Mouse (Mus musculus): ENCODE measurements at regions not wholly inside any gene's neighbourhood (a gene's known extent, or its start where the extent isn't known, plus 50 kb on each side); places are given as distances from the start of the nearest gene placed in this dataset.
"Not testable (repeated sequence)": the region's sequence is repeated elsewhere in the genome, so short reads cannot be mapped to it uniquely, and the experiment has no call there.

DNA sequence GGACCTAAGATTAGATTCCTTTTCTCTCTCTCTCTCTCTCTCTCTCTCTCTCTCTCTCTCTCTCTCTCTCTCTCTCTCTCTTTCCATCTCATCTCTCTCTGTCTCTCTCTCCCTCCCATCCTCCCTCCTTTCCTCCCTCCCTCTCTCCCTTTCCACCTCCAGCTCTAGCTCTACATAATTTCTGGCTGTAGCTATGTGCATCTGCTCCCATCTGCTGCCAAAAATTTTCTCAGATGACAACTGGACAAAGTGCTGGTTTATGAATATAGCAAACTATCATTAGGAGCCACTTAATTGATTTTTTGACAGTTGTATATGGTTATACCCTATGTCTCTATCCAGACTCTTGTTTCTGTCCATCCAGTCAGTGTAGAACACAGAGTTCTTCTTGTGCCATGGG, 237.1 kb downstream of the Tpbg start:
- no peak for ATAC-seq (ENCODE audit: insufficient number of reproducible peaks, low FRiP score, low TSS enrichment)

- ATAC-seq (ENCODE audit: insufficient number of reproducible peaks, low FRiP score, low TSS enrichment) = no peak
Measured at GRCm38 (mm10) chr9:86081873-86082272, 239.7 kb downstream of the Tpbg start.

DNA sequence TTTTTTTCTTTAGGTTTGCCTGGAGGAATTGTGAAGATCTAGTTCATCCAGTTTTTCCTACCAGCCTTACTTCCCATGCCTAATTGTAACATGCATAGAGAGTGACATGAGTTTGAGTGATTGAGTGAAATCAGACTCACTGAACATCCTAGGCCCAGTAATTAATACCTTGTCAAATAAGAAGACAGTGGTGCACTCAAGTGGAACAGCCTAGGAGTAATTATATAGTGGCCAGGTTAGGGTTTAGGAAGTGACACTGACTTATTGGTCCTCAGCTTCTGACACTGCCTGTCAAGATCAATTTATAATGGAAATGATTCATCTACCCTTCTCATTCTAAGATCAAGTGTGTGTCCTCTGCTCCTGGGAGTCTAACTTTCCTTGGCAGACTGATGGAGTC, 250.8 kb downstream of the Tpbg start:
- ATAC-seq (ENCODE audit: insufficient number of reproducible peaks, low FRiP score, low TSS enrichment) = no peak

GRCm38 (mm10) chr9:86095460-86095859, 253.3 kb downstream of the Tpbg start:
- no peak for ATAC-seq (ENCODE audit: insufficient number of reproducible peaks, low FRiP score, low TSS enrichment)

GRCm38 (mm10) chr9:86096246-86096645, 254.1 kb downstream of the Tpbg start:
- ATAC-seq (ENCODE audit: insufficient number of reproducible peaks, low FRiP score, low TSS enrichment) = no peak

DNA sequence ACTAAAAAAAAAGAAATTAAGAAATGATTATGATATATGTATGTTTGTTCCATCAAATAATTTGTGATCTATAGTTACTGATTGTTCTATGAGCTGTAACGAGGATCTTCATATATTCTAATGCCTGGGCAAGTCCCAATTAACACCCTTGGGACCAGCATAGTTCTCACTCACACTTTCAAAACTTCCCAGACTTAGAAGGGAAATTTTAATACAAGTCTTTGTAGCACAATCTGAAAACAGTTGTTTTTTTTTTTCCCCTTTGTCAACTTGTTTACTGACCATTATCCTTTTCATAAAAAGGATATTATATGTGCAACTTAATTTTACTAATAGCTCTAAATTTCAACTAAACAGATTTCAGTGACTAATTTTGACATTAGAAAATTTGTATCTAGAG, 257.1 kb downstream of the Tpbg start:
- no peak for ATAC-seq (ENCODE audit: insufficient number of reproducible peaks, low FRiP score, low TSS enrichment)

DNA sequence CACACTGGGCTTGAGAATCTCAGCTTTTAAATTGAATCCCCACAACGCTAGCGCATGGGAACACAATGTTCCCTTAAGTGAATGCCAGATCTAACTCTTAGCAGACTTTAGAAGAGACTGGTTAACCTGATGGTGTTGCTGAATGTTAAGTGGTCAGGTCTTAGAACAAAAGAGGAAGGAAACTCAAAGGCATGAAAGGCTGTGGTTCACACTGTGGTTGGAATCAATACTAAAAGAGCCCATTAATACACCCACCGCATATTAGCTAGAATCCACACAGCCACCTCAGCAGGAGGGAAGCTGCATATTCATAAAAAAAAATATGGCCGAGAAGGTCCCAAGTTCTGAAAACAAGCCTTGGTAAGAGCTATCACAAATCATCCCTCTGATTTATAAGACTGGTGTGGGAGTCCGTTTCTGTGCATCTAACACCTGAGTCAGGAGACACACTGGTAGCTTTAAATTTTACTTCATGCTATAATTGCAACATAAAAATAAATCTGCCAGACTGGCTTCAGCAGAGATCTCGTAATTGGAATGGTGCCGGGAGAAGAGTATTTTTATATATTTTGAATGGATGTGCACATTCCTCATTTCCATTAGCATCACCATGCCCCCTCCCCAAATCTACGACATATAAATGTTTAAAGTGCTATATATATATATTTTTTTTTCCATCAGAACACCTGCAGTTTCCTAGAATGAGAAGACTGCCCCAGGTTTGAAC, 259.3 kb downstream of the Tpbg start:
- ATAC-seq (ENCODE audit: insufficient number of reproducible peaks, low FRiP score, low TSS enrichment) = no peak

DNA sequence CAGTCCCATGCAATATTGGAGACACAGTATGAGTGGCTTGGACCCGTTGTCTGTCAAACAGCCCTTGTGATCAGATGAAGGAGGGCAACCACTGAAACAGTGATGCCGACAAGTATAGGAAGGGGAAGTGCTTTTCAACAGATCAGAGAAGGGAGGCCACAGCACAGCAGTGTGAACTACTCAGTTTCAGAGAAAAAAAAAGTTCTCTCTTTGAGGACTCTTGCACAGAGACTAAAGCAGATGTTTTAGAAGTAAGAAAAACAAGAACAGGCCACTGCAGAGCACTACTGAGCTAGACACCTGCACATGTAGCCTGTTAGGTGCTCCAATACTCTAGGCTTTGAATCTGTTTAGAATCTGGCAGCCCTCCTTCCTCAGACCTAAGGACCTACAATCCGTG, 261.4 kb downstream of the Tpbg start:
- ATAC-seq (ENCODE audit: insufficient number of reproducible peaks, low FRiP score, low TSS enrichment) = no peak

- no peak for ATAC-seq (ENCODE audit: insufficient number of reproducible peaks, low FRiP score, low TSS enrichment)
Measured at GRCm38 (mm10) chr9:86104664-86105063, 262.5 kb downstream of the Tpbg start.

DNA sequence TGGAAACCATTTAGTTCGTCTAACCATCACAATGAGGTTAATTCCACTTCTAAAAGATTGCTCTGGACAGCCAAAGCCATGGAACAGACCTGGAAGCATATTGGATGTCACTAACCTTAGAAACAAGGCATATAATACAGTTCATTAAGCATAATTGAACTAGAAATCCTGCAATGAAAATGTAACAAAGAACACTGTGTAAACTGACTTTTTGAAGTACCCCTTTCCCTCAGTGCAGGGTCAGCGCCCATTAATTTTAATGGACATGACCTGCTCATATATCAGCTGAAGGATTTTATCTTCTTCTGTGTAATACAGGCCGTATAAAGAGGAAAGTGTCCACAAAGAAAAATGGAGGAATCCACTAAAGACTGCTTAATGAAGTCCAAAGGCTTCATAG, 263.7 kb downstream of the Tpbg start:
- ATAC-seq (ENCODE audit: insufficient number of reproducible peaks, low FRiP score, low TSS enrichment) = no peak

DNA sequence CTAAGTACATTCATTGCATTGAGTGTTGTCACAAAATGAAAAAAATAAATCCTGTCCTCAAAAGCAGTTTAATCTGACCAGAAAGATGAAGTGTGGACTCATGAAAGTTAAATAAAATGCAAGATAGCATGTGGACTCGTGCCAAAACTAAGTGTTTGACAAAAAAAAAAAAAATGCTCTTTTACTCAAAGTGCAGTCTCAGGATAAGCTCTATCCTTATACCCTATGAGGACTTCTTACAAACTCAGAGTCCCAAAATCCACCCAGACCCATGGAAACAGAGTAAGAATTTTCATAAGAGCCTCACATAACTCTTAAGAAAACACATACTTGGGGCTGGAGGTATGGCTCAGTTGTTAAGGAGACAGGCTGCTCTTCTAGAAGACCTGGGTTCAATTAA, 267.7 kb downstream of the Tpbg start:
- no peak for ATAC-seq (ENCODE audit: insufficient number of reproducible peaks, low FRiP score, low TSS enrichment)

GRCm38 (mm10) chr9:86119370-86119769, 277.2 kb downstream of the Tpbg start:
- ATAC-seq (ENCODE audit: insufficient number of reproducible peaks, low FRiP score, low TSS enrichment) = no peak

GRCm38 (mm10) chr9:86135617-86136016, 293.4 kb downstream of the Tpbg start:
- not testable (repeated sequence) for ATAC-seq (ENCODE audit: insufficient number of reproducible peaks, low FRiP score, low TSS enrichment)

DNA sequence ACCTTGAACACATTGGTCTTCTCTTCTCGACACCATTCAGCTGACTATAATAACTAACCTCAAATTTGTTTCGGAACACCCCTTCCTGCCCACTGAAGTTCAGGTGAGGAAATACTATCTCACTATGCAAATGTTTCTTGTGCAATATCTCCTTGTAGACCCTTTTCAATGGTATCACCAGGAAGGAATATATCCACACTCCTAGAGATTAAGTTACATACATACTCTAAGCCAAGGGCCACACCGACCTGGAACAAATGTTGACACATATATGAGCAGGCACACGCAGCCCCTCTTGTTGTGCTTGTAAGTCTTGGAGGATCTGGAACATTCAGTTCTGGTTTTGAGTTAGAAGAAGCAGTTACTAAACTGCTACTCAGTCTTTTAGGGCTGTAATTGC, 303.7 kb downstream of the Tpbg start:
- no peak for ATAC-seq (ENCODE audit: insufficient number of reproducible peaks, low FRiP score, low TSS enrichment)

DNA sequence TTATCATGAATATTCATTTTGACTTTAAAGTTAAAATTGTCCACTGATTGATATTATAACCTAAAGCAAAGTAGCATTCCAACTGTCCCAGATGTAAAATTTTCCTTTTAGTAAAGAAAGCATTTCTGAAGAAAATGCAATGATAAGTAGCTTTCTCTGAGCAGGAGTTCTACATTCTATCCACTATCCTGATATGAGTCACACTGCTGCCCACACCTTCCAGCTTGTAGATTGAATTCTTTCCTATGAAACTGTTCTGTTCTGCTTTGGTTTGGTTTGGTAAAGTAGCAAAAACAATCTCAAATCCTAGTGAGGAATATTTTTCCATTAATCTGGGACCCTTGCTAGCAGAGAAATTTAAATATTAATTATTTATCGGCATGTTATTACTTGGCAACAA, 304.4 kb downstream of the Ube2cbp start:
- no peak for ATAC-seq (ENCODE audit: insufficient number of reproducible peaks, low FRiP score, low TSS enrichment)

- peak; percentile 98 for ATAC-seq (ENCODE audit: insufficient number of reproducible peaks, low FRiP score, low TSS enrichment)
Measured at GRCm38 (mm10) chr9:86166362-86167067, 298.2 kb downstream of the Ube2cbp start.

DNA sequence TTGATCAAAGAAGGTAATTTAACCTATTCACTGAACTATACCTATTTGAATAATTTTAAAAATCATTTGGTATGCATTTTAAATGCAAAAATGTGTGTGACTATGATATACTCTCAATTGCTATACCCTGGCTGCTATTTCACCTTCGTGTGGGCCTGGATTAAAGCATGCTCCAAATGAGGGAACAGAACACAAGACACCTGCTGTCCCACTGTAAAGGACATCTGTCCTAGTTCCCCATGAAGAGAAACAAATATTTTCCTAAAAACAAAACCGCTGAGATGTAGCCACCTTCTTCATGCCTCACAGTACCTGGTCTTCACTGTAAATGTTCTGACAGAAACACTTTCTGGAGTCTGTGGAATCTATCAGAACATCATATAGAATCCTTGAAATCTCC, 294.0 kb downstream of the Ube2cbp start:
- ATAC-seq (ENCODE audit: insufficient number of reproducible peaks, low FRiP score, low TSS enrichment) = peak; percentile 60; the same call in 1 of the 2 replicates

GRCm38 (mm10) chr9:86186751-86187747, 277.7 kb downstream of the Ube2cbp start:
- no peak for ATAC-seq (ENCODE audit: insufficient number of reproducible peaks, low FRiP score, low TSS enrichment)

DNA sequence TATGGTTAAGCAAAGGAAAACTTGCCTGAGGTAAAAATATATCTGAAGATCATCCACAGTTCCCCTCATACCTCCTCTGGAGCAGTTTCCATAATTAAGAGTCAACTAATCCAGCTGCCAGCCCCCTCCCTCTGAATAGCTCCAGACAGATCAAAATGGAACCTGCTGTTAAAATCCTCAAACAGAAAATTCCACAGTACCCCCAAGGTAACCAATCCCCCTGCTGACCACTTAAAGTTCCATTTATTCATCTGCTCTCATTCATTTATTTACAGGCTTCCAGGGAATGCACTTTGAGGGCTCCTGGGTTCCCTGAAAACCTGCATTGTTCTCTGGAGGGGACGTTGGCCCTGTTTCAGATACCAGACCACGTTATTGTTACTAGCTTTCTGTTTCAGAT, 275.9 kb downstream of the Ube2cbp start:
- no peak for ATAC-seq (ENCODE audit: insufficient number of reproducible peaks, low FRiP score, low TSS enrichment)

- no peak for ATAC-seq (ENCODE audit: insufficient number of reproducible peaks, low FRiP score, low TSS enrichment)
Measured at GRCm38 (mm10) chr9:86205041-86205440, 259.7 kb downstream of the Ube2cbp start.
